Mouse (Mus musculus) kidney, adult 2 months (tissue): ENCODE results near the gene Rps6ka1.

Experiments used
- CTCF ChIP-seq: fragments of 200-500 bp; conservative IDR thresholded peaks from 2 replicates; pipeline ENCODE4 v1.5.1; 2011; ENCODE audit warnings: low read depth, mild to moderate bottlenecking, control low read depth, low read length, moderate library complexity, mixed read lengths; ENCODE audit not compliant: insufficient read depth, insufficient read length
- POLR2A ChIP-seq: fragments of 200-500 bp; IDR thresholded peaks from one replicate; pipeline ENCODE4 v1.6.1; 2011; ENCODE audit warnings: low read depth, low read length, control low read depth

DNA sequence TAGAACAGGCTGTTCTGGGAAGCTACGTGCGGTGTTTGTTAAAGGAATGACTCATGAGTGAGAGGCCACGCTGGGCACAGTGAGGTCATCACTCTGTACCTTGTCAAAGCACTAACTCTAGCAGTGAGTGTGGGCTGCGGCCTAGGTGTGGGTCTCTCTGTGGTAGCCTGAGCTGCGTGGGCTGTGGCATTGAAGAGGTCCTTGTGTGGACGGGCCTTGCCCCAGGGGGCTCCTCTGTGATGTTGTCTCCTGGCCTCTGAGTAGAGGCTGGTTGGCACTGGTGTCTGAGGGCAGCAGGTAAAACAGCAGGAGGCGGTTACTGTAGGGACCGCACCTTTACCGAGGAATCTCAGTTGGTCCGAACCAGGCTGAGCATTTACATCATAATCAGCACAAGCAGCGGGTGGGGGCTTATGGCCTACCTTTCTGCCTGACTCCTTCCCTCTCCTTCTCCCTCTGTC, 9.9 kb upstream of the Rps6ka1 start:
- TF ChIP-seq POLR2A, result no peak
- no peak for TF ChIP-seq CTCF
